Mouse (Mus musculus) ES-E14 (cell line): Measurements from ENCODE around the gene Timm10. TPM values are rescaled to one million over a fixed set of nuclear protein-coding genes. Genes with fewer than 3 reads are reported as not detected.

Source experiments
- DNase-seq: peaks from one replicate; pipeline ENCODE4 v3.0.0-alpha.2; 2013; ENCODE audit warnings: low read depth, low spot score
- H3K27ac ChIP-seq: 2 replicates; pipeline ENCODE4 v1.5.1; 2012; ENCODE audit warnings: low read depth, mild to moderate bottlenecking, low read length, moderate library complexity, mixed read lengths; ENCODE audit not compliant: poor library complexity, insufficient read depth, severe bottlenecking
- H3K36me3 ChIP-seq: 2 replicates; pipeline ENCODE4 v1.6.1; 2012; ENCODE audit warnings: mild to moderate bottlenecking, low read length, moderate library complexity, mixed read lengths; ENCODE audit not compliant: control insufficient read depth, poor library complexity, insufficient read depth, severe bottlenecking
- H3K4me1 ChIP-seq, 2 experiments: fragments of 150-350 bp in 1 of 2; sonication (generic) in 1 of 2; 2 replicates each; pipeline ENCODE4 v1.6.1; 2012; ENCODE audit warnings: low read length in 2 of 2, mild to moderate bottlenecking in 1 of 2, mixed read lengths in 1 of 2; ENCODE audit not compliant: control insufficient read depth in 2 of 2, insufficient read depth in 2 of 2, poor library complexity in 1 of 2
- H3K4me3 ChIP-seq, 2 experiments: fragments of 150-350 bp in 1 of 2; sonication (generic) in 1 of 2; 2 replicates each; pipeline ENCODE4 v1.5.1; 2012; ENCODE audit warnings: low read length in 2 of 2, low read depth in 1 of 2, mild to moderate bottlenecking in 1 of 2, mixed read lengths in 1 of 2; ENCODE audit not compliant: insufficient read depth in 1 of 2, poor library complexity in 1 of 2, severe bottlenecking in 1 of 2
- H3K9ac ChIP-seq: 2 replicates; pipeline ENCODE4 v1.6.1; 2012; ENCODE audit warnings: low read depth, mild to moderate bottlenecking, low read length, mixed read lengths; ENCODE audit not compliant: poor library complexity, insufficient read depth, severe bottlenecking
- H3K9me3 ChIP-seq: fragments of 150-350 bp; sonication (generic); 2 replicates; pipeline ENCODE4 v1.6.1; 2012; ENCODE audit warnings: low read depth, mild to moderate bottlenecking, low read length; ENCODE audit not compliant: control insufficient read depth, insufficient read depth
- CHD2 ChIP-seq: IDR thresholded peaks from 2 replicates; pipeline ENCODE4 v1.6.1; 2014; ENCODE audit warnings: mild to moderate bottlenecking, low read depth, low read length, inconsistent platforms
- HCFC1 ChIP-seq: IDR thresholded peaks from 2 replicates; pipeline ENCODE4 v1.6.1; 2012; ENCODE audit warnings: low read length, inconsistent platforms, borderline replicate concordance; ENCODE audit not compliant: insufficient read depth
- MAFK ChIP-seq: IDR thresholded peaks from 2 replicates; pipeline ENCODE4 v1.6.1; 2014; ENCODE audit warnings: mild to moderate bottlenecking, low read depth, low read length, inconsistent platforms; ENCODE audit not compliant: insufficient read depth
- ZC3H11A ChIP-seq: IDR thresholded peaks from 2 replicates; pipeline ENCODE4 v1.6.1; 2012; ENCODE audit warnings: low read depth, mild to moderate bottlenecking, inconsistent platforms, low read length, borderline replicate concordance
- ZNF384 ChIP-seq: IDR thresholded peaks from 2 replicates; pipeline ENCODE4 v1.6.1; 2012; ENCODE audit warnings: low read depth, low read length, inconsistent platforms
- in situ Hi-C, 2 experiments: fragments of 600-800 bp; cut with MboI; formaldehyde crosslinking; loops; one replicate each; pipeline ENCODE4 v1.15.1; 2025; ENCODE audit warnings: low sequenced_read_pairs in 2 of 2, inconsistent platforms in 1 of 2; ENCODE audit not compliant: unreplicated experiment in 2 of 2
- total RNA-seq: library from RNA; depleted of rRNA; stranded (reverse); fragments of 300-350 nt; gene quantifications from 2 replicates; pipeline ENCODE4 v1.2.3, GENCODE M21; 2012

Gene Timm10
- total RNA-seq, 1 experiment: 73.5 TPM

GRCm38 (mm10) chr2:84838593-84838949 is 11.8 kb downstream of the Timm10 start, which contains the start of gene Slc43a1:
TSS of gene Slc43a1 (plus strand) at chr2:84838850.
- Histone ChIP-seq H3K36me3 (no peaks in the 10 kb centered on the region), H3K27ac (no peak within 1 kb of the TSS), H3K9ac (peak within 1 kb of the TSS; percentile 81), H3K4me3 (peak within 1 kb of the TSS; percentile 78 to 87), H3K4me1 (peaks cover 18 to 19% of the 10 kb centered on the region in 2 experiments; a peak in 3 of 4 replicates), H3K9me3 (no peaks in the 10 kb centered on the region)
- in situ Hi-C loops: no loop called here
- no peak for TF ChIP-seq HCFC1
- no peak for TF ChIP-seq MAFK
- TF ChIP-seq ZC3H11A: no peak
- no peak for TF ChIP-seq CHD2
- TF ChIP-seq ZNF384: no peak
- DNase-seq: no peak

GRCm38 (mm10) chr2:84838993-84839980 is 12.5 kb downstream of the Timm10 start:
- in situ Hi-C loops: no loop called here
- Histone ChIP-seq H3K27ac (no peak overlapping the region), H3K9ac (peak overlapping the region; percentile 81), H3K9me3 (no peaks in the 10 kb centered on the region), H3K36me3 (no peaks in the 10 kb centered on the region), H3K4me1 (peaks cover 18 to 19% of the 10 kb centered on the region in 2 experiments; a peak in 3 of 4 replicates), H3K4me3 (peak overlapping the region; percentile 78 to 87)
- DNase-seq: no peak
- TF ChIP-seq HCFC1: no peak
- no peak for TF ChIP-seq ZC3H11A
- TF ChIP-seq CHD2: no peak
- TF ChIP-seq MAFK: no peak
- no peak for TF ChIP-seq ZNF384

DNA sequence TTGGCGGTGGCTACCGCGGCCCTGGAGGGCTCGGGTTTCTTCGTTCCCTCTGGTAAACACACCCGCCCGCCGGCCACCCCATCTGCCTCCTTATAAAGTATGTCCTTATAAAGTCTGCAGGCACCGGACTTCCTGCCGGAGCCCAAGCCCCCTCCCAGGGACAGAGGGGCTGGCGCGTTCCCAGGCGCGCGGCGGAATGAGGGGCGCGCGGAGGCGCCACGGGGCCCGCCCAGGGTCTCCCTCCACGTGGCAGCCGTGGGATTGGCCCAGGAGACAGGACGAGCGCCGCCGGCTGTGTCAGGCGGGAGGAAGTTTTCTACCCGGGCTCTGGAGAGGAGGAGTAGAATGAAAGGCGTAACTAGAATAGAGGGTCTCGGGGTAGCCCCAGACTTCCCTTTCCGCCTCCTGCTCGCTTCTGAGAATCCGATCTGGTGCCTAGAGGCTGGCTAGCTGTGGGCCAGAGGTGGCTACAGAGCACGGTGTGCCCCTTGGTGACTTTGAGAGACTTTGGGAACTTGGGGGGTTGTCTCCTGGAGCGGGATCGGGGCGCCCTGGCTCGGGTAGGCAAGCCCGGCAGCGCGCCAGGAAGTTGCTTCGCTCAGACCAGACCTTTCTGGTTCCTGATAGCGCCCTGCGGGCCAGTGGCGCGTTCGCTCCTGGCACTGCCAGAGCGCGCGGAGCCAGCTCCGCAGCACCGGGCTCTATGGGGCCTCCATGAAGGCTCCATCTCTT is 13.4 kb downstream of the Timm10 start:
- peak overlapping the region; percentile 78 to 87 for H3K4me3 ChIP-seq
- peak overlapping the region; percentile 81 for H3K9ac ChIP-seq
- TF ChIP-seq HCFC1 (no peak), MAFK (no peak), CHD2 (no peak), ZC3H11A (no peak)
- in situ Hi-C loops: no loop called here
- DNase-seq: no peak
- no peak overlapping the region for H3K27ac ChIP-seq
- H3K36me3 ChIP-seq: no peaks in the 10 kb centered on the region
- H3K4me1 ChIP-seq: peaks cover 18 to 19% of the 10 kb centered on the region in 2 experiments; a peak in 3 of 4 replicates
- H3K9me3 ChIP-seq: no peaks in the 10 kb centered on the region

DNA sequence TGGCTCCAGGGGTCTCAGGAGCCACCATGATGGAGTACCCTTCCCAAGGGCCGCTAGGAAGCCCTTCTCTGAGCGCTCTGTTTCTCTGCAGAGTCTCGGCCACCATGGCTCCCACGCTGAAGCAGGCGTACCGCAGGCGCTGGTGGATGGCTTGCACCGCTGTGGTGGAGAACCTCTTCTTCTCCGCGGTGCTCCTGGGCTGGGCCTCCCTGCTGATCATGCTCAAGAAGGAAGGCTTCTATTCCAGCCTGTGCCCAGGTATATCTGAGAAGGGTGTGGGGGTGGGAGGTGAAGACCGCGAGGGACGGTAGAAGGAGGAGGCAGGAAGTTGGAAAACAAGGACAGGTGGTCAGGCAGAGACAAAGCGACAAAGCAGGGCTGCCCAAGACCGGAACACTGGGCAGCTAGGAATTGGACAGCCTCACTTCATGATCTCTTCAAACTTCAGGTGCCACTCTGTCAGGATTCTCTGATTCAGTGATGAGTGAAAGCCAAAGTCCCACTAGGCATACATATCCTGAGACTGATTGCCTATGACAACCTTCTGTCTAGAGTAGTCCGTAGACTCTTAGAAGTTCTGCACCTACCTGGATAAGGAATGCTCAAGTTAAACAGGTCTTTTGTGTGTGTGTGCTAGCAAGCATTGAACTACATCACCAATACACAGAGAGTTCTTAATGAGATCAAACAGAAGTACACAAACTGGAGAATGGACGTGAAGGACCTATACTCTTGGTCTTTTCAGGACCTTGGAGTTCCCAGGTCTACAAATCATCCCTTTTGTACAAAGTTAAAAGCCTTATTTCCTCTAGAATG is 14.2 kb downstream of the Timm10 start:
- TF ChIP-seq MAFK (no peak), ZNF384 (no peak), CHD2 (no peak), HCFC1 (no peak), ZC3H11A (no peak)
- Histone ChIP-seq H3K9ac (peak overlapping the region; percentile 81), H3K27ac (no peak overlapping the region), H3K9me3 (no peaks in the 10 kb centered on the region), H3K4me1 (peaks cover 18 to 19% of the 10 kb centered on the region in 2 experiments; a peak in 3 of 4 replicates), H3K4me3 (peak overlapping the region; percentile 78 to 87), H3K36me3 (no peaks in the 10 kb centered on the region)
- in situ Hi-C loops: no loop called here
- no peak for DNase-seq
